Mouse (Mus musculus): ENCODE data around the gene Msh3. TPM values are rescaled to one million over a fixed set of nuclear protein-coding genes. Genes with fewer than 3 reads are reported as not detected.
"Not testable (repeated sequence)": the region's sequence is repeated elsewhere in the genome, so short reads cannot be mapped to it uniquely, and the experiment has no call there.

The Msh3 gene
- 10 to 100 TPM in 1 of 2 experiments, 1 to 10 TPM in 1; 9.5 to 11.3 TPM for total RNA-seq (2021)

DNA sequence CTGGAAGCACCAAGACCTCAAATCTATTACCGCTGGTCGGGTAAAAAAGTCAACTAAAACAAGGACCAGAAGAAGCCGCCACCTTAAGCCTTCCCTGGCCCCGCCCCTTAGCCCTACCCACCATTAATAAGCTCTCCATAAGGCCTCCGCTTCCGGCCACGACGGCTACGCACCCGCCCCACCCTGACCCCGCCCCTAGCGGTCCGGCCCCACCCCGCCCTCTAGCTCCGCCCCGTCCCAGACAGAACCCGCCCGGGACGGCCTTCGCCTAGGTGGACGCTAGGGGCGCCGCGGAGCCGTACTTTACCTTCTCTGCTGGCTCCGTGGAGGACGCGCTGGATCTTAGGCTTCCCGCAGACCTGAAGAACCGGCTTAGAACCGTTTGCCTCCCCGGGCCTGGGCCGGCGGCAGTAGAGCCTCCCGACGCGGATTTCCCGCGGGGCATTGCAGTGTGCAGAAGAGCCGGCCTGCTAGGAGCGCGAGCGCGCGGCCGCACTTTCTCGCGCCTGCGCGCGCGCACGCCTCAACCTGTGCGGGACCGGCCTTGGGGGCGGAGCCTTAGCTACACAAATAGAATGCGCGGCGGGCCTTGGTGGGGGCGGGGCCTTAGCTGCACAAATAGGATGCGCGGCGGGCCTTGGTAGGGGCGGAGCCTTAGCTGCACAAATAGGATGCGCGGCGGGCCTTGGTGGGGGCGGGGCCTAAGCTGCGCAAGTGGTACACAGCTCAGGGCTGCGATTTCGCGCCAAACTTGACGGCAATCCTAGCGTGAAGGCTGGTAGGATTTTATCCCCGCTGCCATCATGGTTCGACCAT, at the start of gene Msh3, which contains the start of gene Dhfr:
Gene Msh3 (minus strand): TSS at position 548 of the 816 bp plus-strand sequence.
Gene Dhfr (plus strand): TSS at position 271 of the 816 bp plus-strand sequence.
- peak; percentile 96 to 98 for DNase-seq
- intact Hi-C loops (cut with DNase I), result loop anchor here (5.0 kb wide), 1 partner anchor 388 kb away; no protein-coding TSS in a partner anchor

DNA sequence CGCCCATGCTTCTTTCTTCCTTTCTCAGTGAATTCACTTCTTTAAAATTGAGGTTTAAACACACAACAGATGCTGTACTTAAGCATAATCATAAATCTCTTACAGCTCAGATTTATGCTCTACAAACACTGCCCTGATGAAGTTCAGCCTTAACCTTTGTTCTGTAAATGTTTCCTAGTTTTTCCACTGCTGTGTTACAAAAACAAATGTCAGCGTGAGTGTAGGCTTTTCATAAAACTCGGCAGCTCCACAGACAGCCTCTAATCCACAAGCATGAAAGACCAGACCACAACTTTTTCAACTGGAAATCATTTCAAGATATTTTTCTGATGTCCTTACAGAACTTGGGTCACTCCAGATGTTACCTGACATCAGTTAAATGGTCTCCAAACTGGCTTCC, 48.7 kb upstream of the Msh3 start:
- intact Hi-C loops (cut with DNase I), result no loop called here
- DNase-seq, result no peak

DNA sequence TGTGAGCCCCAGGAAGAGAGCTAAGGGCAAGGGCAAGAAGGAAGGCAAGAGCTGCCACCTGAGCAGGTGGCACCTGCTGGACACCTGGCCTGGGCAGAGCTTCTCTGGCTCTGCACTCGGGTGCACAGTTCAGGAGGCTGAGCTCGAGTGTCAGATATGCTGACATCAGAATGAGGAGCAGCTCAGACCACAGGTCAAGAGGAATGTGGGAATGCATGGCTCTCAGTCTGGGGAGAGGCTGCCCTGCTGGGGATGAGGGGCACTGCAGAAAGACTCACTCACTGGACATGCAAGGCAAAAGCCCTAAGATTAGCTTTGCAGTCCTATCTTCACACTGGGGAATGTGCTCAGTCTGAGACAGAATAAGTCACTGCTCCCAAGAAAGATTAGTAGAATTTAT, 47.3 kb upstream of the Msh3 start:
- DNase-seq, result no peak
- intact Hi-C loops (cut with DNase I), result no loop called here

DNA sequence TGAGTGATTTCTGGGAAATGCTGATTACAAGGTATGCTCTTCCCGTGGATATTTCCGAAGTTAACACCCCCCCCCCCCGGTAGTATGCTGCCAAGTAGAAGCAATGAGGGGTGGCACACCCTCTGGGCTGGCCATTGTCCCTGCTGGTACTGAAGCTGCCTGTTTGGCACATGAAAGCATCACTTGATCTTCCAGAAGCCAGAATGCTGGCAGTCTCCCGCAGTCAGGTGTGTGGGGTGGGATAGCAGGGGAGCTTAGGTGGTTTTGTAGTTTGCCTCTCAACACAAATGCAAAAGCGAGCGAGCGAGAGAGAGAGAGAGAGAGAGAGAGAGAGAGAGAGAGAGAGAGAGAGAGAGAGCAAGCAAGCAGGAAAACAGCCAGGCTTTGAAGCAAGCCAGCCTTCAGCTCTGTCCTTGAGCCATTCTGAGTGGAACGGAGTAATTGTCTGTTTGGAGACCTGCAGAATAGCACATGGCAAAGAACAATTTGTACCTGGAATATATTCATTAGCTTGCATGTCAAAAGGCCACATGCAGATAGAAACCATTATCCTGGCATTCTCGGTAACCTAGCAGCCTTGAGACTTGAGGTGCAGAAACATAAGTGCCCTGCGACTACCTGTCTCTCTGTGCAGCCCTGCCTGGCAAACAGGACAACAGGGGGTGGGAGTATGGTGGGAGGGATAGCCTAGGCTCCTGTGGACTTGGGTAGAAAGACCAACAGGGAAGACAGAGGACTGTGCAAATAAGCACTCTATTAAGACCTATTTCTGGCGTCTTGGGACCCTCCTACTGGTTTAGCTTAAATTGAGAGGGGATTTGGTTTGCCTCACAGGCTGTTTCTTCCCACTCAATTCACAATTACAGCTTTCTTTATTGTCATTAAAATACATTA, 43.9 kb upstream of the Msh3 start:
- intact Hi-C loops (cut with DNase I), result no loop called here
- DNase-seq, result no peak

DNA sequence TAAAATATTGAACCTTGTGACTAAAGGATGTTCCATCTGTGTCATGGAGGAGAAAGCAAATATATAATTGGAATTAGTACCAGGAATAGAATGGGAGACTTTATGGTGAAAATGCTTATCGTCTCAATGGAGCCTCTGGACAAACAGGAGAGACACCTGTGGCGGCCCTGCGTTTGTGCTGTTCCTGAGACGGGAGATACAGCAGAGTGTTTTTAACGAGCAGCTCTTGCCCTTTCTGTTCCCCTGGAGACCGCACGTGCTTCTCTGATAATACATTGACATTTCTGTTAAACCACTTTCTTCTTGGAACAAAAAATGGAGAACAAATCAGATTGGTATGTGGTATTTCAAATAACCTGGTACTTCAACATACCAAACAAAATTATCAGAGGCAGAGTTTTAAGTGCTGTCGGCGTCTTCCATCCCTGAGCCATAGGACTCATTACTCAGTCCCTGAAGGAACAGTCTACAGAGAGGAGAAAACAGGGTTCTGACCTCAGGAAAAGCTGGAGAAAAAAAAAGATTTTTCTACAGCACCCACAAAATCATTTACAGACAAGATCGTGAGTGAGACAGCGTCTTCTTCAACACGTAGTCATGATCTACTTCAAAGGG, 38.4 kb upstream of the Msh3 start:
- no peak for DNase-seq

DNA sequence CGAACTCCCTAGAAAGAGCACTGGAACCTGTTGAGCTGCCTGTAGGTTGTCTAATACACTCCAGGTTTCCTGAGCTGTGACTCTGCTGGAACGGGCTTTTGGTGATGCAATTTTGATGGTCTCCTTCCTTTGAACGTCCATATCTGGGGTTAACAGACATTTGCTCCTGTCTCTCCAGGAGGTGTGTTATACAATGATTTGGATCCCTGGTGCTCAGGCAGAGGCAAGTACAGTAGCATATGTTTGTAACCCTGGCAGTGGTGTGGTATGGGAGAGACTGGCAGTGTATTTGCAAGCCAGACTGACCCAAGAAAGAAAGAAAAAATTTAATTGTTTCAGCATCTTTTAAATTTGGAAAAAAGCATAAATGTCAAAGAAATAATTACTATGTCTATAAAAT, 32.6 kb upstream of the Msh3 start:
- no peak for DNase-seq
- intact Hi-C loops (cut with DNase I), result no loop called here

More for the DNA sequence above, 38.4 kb upstream of the Msh3 start:
- intact Hi-C loops (cut with DNase I), result no loop called here

DNA sequence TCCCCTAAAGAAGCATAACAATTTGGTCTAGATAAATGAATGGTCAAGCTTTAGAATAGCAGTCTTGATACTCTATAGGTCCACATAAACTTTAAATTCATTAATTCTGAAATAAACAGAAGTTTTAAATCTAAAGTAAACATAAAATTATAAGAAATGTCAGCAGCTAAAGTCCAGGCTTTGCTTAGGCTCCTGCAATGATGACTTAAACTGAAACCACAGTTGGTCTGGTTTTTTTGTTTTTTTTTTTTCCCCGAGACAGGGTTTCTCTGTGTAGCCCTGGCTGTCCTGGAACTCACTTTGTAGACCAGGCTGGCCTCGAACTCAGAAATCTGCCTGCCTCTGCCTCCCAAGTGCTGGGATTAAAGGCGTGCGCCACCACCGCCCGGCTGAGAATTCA, 16.7 kb upstream of the Msh3 start:
- DNase-seq; intact Hi-C loops (cut with DNase I): not testable (repeated sequence)

DNA sequence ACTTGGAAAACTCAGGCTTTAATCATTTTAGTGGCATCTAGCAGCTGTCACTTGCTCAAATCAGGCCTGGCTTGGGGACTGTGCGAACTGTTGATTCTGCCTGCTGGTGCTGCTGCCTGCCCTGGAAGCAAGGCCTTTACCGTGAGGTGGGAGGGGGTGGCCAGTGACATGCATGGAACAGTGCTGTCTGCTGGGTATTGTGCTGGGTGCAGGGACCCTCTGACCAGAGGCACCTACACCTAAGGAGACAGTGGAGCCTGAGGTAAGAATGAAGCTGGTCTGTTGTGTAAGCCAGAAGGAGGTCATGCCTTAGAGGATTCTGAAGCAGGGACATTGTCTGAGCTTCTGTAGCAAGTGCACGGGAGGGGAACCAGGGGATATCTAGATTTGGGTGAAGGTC, 16.0 kb upstream of the Msh3 start:
- DNase-seq, result no peak
- intact Hi-C loops (cut with DNase I), result no loop called here

DNA sequence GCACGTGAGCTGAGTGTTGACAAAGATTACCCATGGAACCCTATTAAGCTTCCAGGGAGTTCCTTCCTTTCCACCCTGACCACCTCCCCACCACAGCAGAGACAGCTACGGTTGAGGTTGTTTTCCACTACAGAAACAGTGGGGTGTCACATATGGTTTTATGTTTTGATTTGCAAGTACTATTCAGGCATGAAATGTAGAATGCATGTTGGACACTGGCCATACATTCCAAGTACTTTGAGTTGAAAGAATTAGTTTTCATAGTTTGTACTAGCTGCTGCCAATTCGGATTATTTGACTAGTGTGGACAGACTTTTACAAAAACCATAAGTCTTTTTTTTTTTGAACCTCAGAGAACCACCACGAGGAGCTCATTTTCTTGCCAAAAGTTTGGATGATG, 10.5 kb upstream of the Msh3 start:
- no peak for DNase-seq
- intact Hi-C loops (cut with DNase I), result no loop called here

DNA sequence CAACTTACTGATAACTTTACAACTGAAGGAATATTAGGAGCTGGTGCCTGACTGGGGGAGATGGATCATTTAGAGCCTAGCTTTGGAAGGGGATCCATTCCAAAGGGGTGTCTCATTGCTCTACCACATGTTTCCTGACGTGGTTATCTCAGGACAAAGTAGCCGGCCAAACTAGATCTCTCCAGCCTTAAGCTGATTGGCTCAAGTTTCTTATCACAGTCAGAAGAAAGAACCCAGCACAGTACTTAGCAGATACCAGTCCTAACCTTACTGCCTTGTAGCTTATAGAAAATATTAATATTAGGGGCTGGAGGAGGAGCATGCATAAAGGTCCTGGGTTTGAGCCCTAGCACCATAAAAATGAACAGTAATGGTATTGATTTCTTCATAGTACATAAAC, 6.8 kb upstream of the Msh3 start:
- DNase-seq, result no peak
- intact Hi-C loops (cut with DNase I), result no loop called here

DNA sequence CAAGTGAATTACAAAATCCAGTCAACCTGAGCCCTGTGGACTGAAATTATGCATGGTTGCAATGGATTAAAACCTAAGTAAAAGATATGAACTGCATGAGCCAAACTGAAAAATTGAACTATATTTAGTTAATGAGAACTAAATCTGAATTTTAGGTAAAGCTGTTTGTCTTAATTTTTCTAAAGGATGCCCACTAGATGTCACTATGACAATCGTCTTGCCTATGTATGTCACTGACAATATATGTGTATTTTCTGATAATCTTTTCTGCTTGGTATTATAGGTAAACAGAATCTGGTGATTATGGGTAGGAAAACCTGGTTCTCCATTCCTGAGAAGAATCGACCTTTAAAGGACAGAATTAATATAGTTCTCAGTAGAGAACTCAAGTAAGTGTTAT, 2.8 kb upstream of the Msh3 start:
- intact Hi-C loops (cut with DNase I), result loop anchor here (2.0 to 5.0 kb wide), 2 partner anchors 125 to 385 kb away; no protein-coding TSS in a partner anchor
- DNase-seq, result no peak

DNA sequence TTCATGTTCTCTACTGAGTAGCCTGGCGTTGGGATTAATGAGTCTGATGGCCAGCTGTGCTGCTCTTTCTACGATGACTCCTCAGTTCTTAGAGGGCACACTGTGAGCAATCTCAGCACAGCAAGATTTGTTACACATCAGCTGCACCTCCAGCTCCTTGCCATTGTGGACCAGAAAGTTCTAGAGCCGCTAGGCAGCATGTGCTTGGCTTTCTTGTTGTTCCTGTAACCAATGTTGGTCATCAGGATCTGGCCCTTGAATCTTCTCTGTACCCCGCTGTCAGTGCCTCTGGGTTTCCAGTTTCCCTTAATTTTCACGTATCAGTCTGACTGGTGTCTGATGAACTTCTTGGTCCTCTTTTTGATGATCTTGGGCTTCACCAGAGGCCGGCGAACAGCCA, 1.6 kb upstream of the Msh3 start:
- DNase-seq, result no peak
- intact Hi-C loops (cut with DNase I), result loop anchor here (2.0 to 5.0 kb wide), 2 partner anchors 126 to 386 kb away; no protein-coding TSS in a partner anchor

DNA sequence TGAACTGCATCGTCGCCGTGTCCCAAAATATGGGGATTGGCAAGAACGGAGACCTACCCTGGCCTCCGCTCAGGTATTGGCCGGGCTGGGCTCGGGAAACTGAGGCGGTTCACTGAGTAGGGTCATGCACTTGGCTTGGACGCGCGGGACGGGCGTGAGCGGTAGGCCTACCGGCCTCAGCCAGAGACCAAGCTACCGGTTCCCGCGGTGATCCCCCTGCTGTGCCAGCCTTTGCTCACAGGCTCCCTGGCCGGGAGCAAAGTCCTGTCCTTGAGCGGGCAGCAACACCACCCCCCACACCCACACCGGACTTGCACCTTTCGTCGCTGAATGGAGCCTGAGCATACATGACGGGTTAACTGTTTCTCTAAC, 455 bp upstream of the Msh3 start:
- intact Hi-C loops (cut with DNase I), result loop anchor here (5.0 kb wide), 1 partner anchor 387 kb away; no protein-coding TSS in a partner anchor
- DNase-seq, result no peak

DNA sequence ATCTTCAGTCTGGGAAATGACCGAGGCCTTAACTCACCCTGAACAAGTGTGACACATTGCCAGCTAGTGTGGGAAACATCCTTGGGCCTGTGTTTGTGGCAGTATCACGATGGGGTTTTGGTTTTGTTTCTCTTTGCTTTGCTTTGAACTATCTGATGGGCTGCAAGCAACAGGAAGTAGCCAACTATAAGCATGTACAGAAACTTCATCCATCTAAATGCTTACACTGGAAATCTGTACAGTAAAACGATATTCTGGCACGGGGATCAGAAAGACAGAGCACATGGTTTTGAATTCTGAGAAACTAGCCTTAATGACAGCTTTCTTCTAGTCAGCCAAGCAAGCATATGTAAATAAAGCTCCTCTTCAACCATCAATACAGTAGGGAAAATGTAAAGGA, 847 bp downstream of the Msh3 start:
- intact Hi-C loops (cut with DNase I), result no loop called here
- peak in 1 of 2 experiments; percentile 4 for DNase-seq

DNA sequence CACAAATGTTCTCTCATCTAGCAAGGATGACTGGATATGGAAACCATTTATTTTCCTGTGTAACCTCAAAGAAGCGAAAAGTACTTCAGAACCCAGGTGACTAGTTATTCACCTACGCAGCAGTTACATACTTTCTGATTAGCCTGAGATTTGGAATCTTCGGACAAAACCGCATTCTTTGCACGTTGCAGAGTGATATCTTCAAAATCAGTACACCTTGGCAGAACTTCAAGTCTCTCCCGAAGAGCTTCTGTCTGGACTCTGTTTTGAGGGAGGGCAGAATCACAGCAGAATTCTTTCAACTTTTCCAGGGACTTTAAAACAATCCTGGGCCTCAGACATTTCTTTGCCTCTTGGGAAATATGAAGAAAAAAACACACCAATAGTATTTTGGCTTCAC, 3.7 kb downstream of the Msh3 start:
- DNase-seq, result no peak
- intact Hi-C loops (cut with DNase I), result no loop called here

DNA sequence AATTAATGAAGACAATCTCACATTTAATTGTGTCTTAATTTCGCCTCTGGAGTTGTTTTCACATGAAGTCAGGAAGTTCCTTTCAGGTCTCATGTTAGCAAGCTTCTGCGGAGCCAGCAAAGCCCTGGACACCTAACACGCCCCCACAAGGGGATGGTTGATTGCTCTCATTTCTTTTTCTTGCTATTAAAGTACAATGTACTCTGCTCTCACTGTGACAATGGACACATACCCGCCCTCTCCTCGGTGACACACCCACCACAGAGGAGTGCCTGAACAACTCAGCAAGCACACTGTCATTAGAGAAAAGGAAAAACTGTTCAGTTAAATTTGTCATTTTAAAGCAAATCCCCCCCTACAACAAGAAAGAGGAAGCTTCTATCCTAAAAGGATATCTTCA, 8.5 kb downstream of the Msh3 start:
- intact Hi-C loops (cut with DNase I), result no loop called here
- DNase-seq, result no peak

DNA sequence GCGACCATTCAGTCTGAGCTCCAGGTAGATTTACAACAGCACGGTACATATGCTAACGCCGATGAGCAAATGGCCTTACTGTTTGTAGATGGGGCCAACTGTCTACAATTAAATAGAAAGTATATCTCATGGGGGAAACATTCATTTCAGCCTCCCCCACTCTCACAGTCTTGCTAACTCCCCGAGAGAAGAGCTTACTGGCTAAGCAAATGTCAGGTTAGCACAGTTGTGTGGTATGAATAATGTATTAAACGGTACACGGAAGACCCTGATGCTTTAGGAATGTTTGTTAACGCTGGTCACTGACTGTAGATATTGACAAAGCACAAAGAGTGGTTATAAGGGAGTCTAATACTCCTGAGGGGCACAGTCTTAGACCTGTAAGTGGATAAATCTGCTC, 10.8 kb downstream of the Msh3 start:
- no peak for DNase-seq
- intact Hi-C loops (cut with DNase I), result no loop called here

DNA sequence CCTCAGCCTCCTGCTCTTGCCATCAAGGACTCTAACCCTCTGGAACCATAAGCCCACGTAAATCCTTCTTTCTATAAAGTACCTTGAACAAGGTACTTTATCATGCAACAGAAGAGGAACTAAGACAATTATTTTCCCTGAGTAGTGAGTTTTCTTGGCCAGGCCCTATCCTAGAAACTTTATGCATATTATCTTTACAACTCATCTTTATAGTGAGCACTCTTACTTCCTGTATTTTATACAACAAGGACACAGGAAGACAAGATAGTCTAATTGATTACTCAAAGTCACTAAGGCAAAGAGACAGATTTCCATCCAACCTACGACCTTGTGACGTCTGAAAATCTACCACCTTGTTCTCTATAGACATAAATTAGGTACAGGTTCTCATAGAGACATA, 15.0 kb downstream of the Msh3 start:
- no peak for DNase-seq
- intact Hi-C loops (cut with DNase I), result loop anchor here (5.0 kb wide), 1 partner anchor 527 kb away; no protein-coding TSS in a partner anchor

DNA sequence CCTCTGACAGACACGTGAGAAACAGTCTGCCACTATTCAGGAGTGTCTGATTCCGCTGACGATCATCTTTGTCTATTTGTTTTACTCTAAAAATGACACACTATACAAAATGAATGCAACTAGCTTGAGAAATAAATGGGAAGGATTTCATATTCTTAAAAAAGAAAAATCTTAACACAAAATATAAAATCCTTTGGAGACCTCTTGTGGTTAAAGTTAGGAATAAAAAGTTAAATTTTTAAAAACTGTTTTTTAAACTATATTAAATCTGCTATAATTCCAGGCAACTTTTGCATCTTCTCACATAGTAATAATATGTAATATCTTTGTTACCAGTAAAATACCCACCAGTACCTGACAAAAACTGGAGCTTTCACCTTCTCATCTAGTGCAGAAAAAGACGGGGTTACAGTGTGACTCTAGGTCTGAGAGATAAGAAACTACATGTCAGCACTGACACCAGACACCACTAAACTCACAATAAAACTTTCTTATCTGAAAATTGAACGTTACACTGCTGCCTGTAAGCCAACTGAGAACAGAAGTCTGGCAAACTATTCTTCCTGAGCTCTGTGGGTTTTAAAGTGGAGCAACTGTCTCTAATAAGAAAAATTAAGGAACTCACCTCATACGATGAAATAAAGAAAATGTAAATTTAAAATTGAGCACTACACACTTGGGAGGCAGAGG, 16.9 kb downstream of the Msh3 start:
- intact Hi-C loops (cut with DNase I), result loop anchor here (1.0 to 5.0 kb wide), 2 partner anchors 430 to 526 kb away; no protein-coding TSS in a partner anchor
- DNase-seq, result no peak

DNA sequence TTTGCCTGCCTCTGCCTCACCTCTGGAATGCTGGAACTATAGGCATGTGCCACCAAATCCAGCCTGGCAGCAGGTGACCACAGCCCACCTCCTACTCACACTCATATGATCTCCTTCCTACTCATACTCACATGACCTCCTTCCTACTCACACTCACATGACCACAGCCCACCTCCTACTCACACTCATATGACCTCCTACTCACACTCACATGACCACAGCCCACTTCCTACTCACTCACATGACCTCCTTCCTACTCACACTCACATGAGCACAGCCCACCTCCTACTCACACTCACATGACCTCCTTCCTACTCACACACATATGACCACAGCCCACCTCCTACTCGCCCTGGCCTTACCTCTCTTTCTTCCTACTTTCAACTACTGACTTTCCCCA, 17.9 kb downstream of the Msh3 start:
- no peak for DNase-seq
- intact Hi-C loops (cut with DNase I), result loop anchor here (1.0 to 5.0 kb wide), 2 partner anchors 429 to 525 kb away; no protein-coding TSS in a partner anchor
